Mouse (Mus musculus): ENCODE results near the gene Mettl26.

The Mettl26 gene

GRCm38 (mm10) chr17:25874721-25875170 lies at the start of gene Mettl26:
TSS of gene Mettl26 (plus strand) at chr17:25875074.
- DNase-seq (ENCODE audit: low spot score in 2 of 2) = peak; percentile 94

- no peak for DNase-seq (ENCODE audit: low spot score in 2 of 2)
These were observed 49.6 kb upstream of the Mettl26 start for GRCm38 (mm10) chr17:25825311-25825710.

DNA sequence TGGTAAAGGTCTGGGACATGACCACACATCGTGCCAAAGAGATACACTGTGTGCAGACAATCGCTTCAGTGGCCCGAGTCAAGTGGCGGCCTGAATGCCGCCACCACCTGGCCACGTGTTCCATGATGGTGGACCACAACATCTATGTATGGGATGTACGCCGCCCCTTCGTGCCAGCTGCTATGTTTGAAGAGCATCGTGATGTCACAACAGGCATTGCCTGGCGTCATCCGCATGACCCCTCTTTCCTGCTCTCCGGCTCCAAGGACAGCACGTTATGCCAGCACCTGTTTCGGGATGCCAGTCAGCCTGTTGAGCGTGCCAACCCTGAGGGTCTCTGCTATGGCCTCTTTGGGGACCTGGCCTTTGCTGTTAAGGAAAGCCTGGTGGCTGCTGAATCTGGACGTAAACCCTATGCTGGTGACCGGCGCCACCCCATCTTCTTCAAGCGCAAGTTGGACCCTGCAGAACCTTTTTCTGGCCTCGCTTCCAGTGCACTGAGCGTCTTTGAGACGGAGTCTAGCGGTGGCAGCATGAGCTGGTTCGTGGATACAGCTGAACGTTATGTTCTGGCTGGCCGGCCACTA lies 48.8 kb upstream of the Mettl26 start:
- DNase-seq (ENCODE audit: low spot score in 2 of 2) = no peak

DNA sequence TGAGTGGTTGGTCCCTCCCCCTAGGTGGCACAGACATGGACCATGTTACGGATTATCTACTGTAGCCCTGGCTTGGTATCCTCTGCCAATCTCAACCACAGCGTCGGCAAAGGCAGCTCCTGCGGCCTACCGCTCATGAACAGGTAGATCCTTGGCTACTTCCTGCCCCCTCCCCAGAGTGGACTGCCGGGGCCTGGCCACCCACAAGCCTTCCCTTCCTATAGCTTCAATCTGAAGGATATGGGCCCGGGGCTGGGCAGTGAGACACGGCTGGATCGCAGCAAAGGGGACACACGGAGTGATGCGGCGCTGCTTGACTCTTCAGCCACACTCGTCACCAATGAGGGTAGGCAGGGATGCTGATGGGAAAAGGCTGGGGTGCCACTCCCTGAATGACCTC lies 47.9 kb upstream of the Mettl26 start:
- no peak for DNase-seq (ENCODE audit: low spot score in 2 of 2)

- no peak for DNase-seq (ENCODE audit: low spot score in 2 of 2)
These were observed 47.2 kb upstream of the Mettl26 start for GRCm38 (mm10) chr17:25827546-25828222.

DNA sequence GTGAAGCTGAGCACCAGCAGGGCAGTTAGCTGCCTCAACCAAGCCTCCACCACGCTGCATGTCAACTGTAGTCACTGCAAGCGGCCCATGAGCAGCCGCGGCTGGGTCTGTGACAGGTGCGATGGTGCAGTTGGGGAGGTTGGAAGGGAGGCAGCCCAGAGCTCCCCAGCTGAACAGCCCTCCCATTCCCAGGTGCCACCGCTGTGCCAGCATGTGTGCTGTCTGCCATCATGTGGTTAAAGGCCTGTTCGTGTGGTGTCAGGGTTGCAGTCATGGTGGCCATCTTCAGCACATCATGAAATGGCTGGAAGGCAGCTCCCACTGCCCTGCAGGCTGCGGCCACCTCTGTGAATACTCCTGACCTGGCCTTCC lies 46.7 kb upstream of the Mettl26 start:
- no peak for DNase-seq (ENCODE audit: low spot score in 2 of 2)

- DNase-seq (ENCODE audit: low spot score in 2 of 2) = peak; percentile 82
These were observed 45.9 kb upstream of the Mettl26 start, which contains the start of gene Jmjd8 for GRCm38 (mm10) chr17:25828712-25829557. TSS of gene Jmjd8 (plus strand) at chr17:25828867.

GRCm38 (mm10) chr17:25829558-25830017 lies 45.3 kb upstream of the Mettl26 start:
- DNase-seq (ENCODE audit: low spot score in 2 of 2) = no peak

DNA sequence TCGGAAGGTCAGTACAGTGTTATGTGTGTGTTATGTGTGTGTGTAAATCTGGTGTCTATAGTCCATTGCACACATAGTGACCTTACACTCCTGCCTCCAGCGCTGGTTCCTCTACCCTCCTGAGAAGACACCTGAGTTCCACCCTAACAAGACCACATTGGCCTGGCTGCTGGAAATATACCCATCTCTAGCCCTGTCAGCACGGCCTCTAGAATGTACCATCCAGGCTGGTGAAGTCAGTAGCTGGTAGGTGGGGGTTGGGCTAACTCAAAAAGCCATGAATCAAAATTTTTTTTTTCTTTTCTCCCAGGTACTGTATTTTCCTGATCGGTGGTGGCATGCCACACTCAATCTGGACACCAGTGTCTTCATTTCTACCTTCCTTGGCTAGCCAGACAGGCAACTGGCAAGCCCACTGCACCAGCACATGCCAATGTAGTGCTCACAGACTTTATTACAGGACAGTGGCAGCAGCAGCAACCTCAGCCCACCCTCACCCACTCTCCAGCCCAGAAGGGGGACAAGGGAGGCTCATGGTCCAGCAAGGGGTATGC lies 44.6 kb upstream of the Mettl26 start:
- DNase-seq (ENCODE audit: low spot score in 2 of 2) = no peak

GRCm38 (mm10) chr17:25830806-25831431 lies 44.0 kb upstream of the Mettl26 start:
- no peak for DNase-seq (ENCODE audit: low spot score in 2 of 2)

GRCm38 (mm10) chr17:25831451-25832281 lies 43.2 kb upstream of the Mettl26 start:
- no peak for DNase-seq (ENCODE audit: low spot score in 2 of 2)

DNA sequence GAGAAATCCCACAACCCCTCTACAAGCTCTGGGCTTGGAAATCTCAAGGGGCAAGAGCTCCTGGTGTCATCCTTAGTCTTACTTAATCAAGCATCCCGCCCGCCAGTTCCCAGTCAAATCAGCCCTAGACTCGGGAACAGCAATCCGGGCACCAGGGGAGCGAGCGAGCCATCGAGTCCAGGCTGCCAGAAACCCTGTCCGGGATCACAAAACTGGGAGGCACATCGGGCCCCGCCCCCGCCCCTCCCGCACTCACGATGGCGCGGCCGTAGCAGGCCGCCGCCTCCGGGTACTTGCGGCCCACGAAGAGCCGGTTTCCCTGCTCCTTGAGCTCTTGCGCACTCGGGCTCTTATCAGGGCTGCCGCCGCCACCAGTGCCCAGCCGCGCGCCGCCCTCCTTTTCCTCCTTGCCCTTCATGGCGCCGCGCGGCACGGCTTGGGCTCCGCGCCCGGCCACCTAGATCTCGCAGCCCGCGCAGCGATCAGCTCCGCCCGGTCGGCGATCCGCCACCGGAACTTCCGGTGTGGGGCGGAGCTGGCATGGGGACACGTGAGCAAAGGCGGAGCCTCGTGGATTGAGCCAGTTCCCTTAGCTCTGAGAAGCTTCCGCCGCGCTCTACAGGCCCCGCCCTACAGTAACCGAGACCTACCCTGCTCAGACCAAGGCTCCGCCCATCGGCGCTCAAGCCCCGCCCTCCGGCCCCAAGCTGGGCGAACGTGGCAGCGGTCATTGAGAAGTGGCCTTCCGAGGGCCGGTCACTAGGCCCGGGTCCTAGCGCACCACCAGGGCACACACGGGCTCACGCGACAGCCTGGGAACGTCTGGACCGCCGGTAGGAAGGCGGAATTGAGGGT lies 42.2 kb upstream of the Mettl26 start:
- peak; percentile 98 to 99 for DNase-seq (ENCODE audit: low spot score in 2 of 2)

- DNase-seq (ENCODE audit: low spot score in 2 of 2) = peak; percentile 79 to 83
These were observed 41.6 kb upstream of the Mettl26 start, which contains the start of gene Stub1 for GRCm38 (mm10) chr17:25833291-25833663. TSS of gene Stub1 (minus strand) at chr17:25833404.

DNA sequence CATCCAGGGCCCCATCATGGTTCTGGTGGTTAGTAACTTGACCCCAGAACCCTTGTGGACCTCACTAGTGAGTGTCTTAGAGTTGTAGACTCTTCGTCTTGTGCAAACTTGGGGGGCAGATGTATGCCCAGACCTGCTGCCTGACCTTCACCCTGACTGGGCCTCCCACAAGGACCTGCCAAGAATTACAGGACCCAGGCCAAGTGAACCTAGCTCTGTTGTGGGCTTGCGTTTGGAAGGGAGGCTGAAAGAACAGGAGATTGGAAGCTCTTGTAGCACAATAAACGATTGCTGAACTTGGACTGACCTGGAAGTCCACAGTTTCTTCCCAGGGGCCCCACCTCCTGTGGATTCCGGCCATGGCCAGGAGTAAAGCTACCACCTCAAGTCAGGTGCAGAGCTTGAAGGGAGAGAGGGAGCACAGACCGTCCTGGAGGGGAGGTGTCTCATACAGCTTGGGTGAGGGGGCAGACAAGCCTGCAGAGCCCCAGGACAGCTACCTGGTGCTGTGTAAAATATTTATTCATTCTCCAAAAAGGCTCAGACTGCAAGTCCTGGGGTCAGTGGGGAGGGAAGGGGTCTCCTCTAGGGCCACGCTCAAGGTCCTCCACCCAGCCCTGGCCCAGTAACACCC lies 40.8 kb upstream of the Mettl26 start:
- DNase-seq (ENCODE audit: low spot score in 2 of 2) = no peak

GRCm38 (mm10) chr17:25834595-25835222 lies 40.2 kb upstream of the Mettl26 start:
- DNase-seq (ENCODE audit: low spot score in 2 of 2) = no peak

DNA sequence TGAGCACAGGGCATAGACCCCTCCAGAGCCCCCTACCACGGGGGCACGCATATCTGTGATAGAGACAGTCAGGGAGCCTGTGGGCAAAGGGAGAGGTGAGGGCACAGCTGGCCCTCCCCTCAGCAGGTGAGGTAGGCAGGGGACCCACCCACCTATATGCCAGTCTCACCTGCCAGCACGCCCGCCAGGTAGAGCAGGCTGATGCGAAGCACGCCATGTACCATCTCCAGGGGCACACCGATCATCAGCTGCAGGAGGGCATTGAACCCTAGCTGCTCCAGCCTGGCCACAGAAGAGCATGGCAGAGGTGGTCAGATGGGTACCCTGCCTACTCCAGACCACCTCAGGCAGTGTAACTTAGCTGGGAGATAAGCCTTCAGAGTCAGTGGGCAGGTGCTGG lies 39.6 kb upstream of the Mettl26 start:
- DNase-seq (ENCODE audit: low spot score in 2 of 2) = no peak

DNA sequence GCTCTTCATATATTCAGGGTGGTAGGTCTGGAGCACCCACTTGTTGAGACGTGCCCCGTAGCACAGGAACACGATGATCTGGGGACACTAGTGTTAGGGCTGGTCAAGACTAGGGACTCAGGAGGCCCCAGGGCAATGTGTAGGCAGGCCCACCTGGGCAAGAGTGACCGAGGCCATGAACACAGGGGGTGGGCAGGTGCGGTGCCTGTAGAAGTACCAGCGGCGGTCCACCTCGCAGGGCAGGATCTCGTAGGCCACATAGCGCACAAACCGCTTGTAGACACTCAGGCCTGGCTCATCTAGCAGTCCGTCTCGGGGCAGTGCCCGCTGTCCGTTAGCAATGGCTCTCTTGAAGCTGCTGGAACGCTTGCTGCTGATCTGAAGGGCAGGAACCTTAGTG lies 39.1 kb upstream of the Mettl26 start:
- no peak for DNase-seq (ENCODE audit: low spot score in 2 of 2)

GRCm38 (mm10) chr17:25836397-25837075 lies 38.3 kb upstream of the Mettl26 start:
- no peak for DNase-seq (ENCODE audit: low spot score in 2 of 2)
